Mouse (Mus musculus) urinary bladder, postnatal 25 days (tissue): ENCODE data around the gene Rflnb.
A peak's percentile ranks its signal among the peaks of the same experiment; 100 is the strongest.
"Not testable (repeated sequence)": the region's sequence is repeated elsewhere in the genome, so short reads cannot be mapped to it uniquely, and the experiment has no call there.

Experiments
- DNase-seq: peaks from one replicate; pipeline ENCODE4 v3.0.0; 2022; ENCODE audit warnings: low spot score

Rflnb gene

DNA sequence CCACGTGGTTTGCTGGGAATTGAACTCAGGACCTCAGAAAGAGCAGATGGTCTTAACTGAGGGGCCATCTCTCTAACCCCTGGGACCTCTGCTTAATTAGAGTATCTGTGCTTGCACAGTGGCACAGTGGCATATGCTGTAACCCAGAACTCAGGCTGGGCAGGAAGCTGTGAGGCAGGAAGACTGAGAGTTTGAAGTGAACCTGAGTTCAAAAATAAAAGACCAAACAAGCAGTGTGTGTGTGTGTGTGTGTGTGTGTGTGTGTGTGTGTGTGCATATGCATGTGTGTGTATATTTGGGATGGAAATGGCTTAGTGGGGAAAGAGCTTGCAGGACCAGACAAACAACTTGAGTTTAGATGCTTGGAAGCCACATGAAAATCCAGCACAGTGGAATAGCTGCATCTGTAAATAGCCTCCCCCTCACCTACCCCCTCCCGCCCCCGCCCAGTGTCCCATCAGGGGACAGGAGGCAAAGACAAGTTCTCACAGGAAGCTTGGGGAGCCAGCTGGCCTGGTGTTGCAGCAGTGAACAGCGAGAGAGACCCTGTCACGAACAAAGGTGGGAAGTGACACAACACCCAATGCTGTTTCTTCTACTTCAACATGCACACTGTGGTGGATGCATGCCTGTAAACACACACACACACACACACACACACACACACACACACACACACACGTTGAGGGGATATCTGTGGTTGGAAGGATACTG, 10.2 kb upstream of the Rflnb start:
- no peak for DNase-seq

GRCm38 (mm10) chr11:76035182-76035581, 7.6 kb upstream of the Rflnb start:
- DNase-seq = no peak

DNA sequence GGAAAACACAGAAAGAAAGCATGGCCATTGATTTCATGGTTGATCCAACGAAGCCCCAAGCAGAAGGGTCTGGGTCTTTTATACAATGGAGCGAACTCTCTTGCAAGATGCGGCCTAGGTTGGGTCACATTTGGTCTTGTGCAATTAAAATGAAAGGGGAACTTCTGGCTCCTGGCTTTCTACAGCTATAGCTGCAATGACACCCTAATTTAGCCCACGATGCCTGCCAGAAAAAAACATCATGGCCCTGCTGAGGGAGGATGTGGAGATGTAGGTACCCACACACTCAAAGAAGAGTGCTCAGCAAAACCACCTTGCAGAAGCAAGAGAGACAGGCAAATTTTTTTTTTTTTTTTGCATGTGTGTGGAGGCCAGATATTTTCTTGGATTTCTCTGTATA, 6.3 kb upstream of the Rflnb start:
- DNase-seq = no peak

DNA sequence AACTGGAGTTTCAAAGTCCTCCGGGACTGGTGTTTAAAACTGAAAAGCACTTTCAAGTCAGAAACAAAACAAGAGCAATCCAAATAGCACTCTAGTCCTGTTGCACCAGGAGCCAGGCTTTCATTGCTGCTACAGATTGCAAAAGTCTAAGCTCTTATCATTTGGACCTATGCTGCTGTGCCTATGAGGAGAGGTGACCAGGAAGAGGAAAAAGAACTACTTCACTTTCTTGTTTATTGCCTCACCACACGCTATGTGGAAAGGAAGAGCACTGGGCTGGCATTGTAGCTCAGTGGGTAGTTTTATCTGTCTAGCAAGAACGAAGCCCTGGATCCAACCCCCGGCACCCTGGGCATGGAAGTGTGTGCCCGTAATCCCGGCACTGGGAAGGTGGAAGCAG, 5.8 kb upstream of the Rflnb start:
- no peak for DNase-seq

- peak; percentile 43 for DNase-seq
Observed at GRCm38 (mm10) chr11:76028072-76028465, 487 bp upstream of the Rflnb start.

GRCm38 (mm10) chr11:76026527-76027138, 949 bp downstream of the Rflnb start:
- DNase-seq = no peak

DNA sequence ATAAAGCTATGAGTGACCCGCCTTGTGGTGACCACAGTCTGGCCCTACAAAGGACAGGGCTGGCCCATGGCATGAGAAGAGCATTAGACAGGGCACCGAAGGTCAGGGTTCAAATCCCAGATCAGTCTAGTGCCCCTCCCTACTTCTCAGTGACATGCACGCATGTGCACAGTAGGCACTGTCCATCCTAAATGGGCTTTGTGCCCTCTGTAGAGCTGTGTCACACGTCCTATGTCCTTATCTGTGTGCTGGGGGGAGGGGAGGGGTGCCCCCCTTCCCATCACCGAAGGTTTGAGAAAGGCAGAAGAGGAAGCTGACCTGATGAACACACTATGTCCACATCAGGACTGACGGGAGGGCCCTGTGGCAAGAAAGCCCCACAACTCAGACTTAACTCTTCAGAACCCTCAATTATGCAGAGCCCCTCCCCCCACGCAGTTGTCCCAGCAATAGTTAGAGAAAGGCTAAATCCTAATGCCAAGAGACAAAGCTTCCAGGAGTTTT, 2.5 kb downstream of the Rflnb start:
- no peak for DNase-seq

DNA sequence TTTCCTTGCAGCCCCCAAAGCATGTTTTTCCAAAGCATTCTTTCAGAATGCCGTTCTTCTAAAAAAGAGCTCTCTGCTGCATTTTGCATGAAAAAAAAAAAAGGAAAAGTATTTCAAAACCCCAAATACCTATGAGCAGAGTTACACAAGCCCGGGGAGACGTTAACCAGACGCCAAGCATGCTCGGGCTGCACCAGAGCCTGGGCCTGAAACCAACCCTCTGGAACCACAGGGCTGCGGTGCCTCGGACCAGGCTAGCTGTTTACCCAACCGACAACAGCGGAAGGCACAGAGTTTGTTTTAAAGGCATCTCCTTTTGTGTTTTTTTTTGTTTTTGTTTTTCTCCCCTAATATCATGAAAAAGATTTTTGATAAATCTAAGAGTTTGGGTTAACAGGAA, 6.7 kb downstream of the Rflnb start:
- no peak for DNase-seq

GRCm38 (mm10) chr11:76019879-76020278, 7.7 kb downstream of the Rflnb start:
- DNase-seq = no peak

DNA sequence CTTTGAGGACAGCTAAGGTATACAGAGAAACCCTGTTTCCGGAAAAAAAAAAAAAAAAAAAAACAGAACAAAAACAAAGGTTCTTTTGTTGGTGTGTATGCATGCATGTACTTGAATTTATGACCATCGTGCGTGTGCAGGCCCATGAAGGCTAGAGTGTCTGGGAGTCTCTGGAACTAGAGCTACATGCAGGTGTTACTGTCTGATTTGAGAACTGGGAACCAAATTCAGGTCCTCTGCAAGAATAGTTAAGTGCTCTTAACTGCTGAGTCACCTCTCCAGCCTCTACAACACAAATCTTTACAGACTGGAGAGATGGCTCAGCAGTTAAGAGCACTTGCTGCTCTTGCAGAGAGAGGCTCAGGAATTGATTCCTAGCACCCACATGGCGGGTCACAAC, 11.8 kb downstream of the Rflnb start:
- no peak for DNase-seq

GRCm38 (mm10) chr11:76015251-76015650, 12.3 kb downstream of the Rflnb start:
- no peak for DNase-seq

DNA sequence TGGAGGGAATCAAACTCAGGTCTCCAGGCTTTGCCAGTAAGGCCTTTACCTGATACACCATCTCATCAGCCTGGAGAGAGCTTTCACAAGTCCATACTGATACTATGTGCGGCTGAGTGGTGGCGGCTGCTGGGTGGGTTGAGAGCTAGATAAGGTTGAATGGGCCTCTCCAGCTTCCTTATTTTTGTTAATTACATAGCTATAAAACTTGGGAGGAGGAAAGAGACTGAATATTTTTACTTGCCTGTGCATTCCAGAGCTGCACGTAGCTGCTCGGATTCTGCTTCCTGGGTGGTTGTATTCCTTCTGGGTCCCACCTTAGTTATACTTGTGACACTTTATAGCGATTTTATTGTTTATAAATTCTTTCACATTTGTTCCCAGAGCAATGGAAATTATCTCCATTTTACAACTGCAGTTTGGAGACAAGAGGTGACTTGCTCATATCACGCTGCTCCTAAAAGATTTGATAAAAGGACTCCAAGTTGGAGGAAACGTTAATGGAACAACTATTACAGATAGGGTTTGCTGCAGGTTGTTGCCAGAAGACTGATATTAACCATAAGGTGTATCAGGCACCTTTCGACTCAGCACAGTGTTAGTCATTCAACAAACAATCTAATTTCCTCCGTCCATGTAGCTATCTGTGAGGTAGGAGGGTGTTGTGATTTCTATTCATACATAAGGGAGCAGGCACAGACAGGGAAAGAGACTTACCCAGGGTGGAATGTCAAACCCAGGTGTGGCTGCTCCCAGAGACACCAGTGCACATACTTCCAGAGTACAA, 16.6 kb downstream of the Rflnb start:
- DNase-seq = no peak

- no peak for DNase-seq
Observed at GRCm38 (mm10) chr11:76009101-76009500, 18.5 kb downstream of the Rflnb start.

DNA sequence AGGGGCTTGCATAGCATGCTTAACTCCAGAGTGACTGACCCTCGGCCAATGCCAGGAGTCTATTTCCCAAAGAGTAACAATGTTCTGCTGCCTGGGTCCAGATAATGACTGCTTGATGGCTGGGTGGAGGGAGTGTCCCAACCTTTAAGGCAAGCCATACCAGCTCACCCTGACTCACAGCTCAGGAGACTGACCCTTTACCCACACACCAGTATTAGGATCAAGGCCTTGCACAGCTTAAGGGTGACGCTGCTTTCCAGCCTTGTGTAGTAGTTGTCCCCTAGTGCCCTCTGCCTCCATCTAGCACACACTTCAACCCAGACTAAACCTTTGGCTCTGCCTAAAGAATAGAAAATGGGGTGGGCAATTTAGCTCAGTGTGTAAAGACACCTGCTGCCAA, 19.4 kb downstream of the Rflnb start:
- DNase-seq = no peak

DNA sequence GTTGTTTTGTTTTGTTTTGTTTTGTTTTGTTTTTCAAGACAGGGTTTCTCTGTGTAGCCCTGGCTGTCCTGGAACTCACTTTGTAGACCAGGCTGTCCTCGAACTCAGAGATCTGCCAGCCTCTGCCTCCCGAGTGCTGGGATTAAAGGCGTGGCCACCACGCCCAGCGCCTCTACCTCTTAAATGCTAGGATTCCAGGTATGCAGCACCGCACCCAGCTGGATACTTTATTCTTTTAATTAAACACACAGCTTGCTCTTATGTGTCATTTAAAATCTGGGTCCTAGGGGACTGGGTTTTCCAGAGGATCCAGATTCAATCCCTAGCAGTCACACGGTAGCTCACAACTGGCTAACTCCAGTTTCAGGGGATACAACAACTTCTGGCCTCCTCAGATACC, 23.3 kb downstream of the Rflnb start:
- not testable (repeated sequence) for DNase-seq

GRCm38 (mm10) chr11:76001237-76001878, 26.2 kb downstream of the Rflnb start:
- no peak for DNase-seq

DNA sequence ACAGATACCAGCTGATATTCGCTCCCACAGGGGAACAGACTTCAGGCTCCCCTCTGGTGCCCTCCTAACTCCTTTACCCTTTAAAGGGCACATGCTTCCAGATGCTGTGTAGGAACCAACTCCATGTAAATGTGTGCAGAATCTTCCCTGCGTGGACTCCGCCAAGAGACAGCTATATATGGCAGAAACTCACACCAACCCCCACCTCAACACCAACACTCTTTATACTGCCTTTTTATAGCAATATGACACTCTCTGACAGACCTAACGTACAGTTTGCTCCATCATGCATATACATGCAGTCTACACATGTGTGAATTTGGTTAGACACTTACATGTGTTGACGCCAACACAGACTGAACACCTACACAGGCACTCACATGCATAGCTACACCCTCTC, 26.9 kb downstream of the Rflnb start:
- no peak for DNase-seq

- peak; percentile 78 for DNase-seq
Observed at GRCm38 (mm10) chr11:75999440-76000155, 28.0 kb downstream of the Rflnb start, which contains the start of gene 1700016K19Rik. Gene 1700016K19Rik, plus strand, starts transcription at chr11:75999912.

GRCm38 (mm10) chr11:75994357-75994756, 33.2 kb downstream of the Rflnb start:
- DNase-seq = no peak

DNA sequence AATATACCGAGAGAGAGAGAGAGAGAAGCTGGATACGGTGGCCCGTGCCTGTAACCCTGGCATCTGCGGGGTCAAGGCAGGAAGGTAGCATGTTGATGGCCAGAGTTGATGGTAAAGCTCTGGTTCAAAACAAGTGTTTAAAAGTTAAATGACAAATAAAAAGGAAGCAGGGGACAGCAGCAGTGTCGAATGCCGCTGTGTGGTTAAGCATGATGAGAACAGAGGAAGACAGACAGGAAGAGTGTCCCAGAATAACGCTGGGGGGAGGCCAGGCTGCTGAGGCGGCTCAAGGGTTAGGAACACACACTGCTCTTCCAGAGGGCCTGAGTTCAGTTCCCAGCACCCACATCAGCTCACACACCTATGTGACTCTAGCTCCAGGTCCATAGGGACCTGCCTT, 35.1 kb downstream of the Rflnb start:
- DNase-seq = no peak

DNA sequence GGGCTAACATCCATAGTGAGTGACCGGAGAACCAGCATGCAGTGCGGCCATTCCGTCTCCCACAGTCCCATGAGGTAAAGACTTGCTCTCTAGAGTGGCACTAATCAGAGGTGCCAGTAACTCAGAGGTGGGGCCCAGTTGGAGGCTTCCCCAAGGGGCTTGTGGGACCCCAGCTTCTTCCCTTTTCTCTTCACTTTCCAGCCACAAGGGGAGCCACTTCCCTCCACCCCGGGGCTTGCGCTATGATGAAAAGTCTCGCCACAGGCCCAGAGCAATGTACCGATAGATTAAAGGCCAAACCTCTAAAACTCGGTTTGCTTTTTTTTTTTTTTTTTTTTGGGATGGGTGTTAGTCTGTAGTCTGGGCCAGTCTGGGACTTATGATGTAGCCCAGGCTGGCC, 35.7 kb downstream of the Rflnb start:
- no peak for DNase-seq
